ENCODE assay signal across 14 mouse cellular contexts in genomic region chr13:63268776-63269175, GRCm38 (mm10).
A peak's percentile ranks its signal among the peaks of the same experiment; 100 is the strongest.
DNase-seq lines count a peak whose midpoint lies in the region; ATAC-seq and TF ChIP-seq lines count a peak whose summit lies in the region.
"Had no signal": no experiment of that assay in that cellular context is flagged by ENCODE, and none has a peak within 500 bp of the region (broad histone marks: within the 10 kb centered on the region; RNA-seq: fewer than 3 reads in every experiment).

No protein-coding gene starts in this region.

- no peak overlapping the region for H3K4me2 ChIP-seq in heart, postnatal 0 days (ENCODE audit: low read depth, low read length)
- H3K4me2 ChIP-seq in lung, postnatal 0 days (replicated peaks; ENCODE audit: low read depth, low read length) = no peak overlapping the region
- H3K4me2 ChIP-seq in limb, embryonic 11.5 days (ENCODE audit: low read depth, severe bottlenecking) = no peak overlapping the region
- H3K4me2 ChIP-seq in forebrain, embryonic 11.5 days (ENCODE audit: low read depth, low read length, severe bottlenecking) = no peak overlapping the region
- H3K4me2 ChIP-seq: forebrain, embryonic 12.5 days; liver, embryonic 12.5 days; neural tube, embryonic 15.5 days had no signal

- WGBS in heart, postnatal 0 days = 71% methylated on average over 1 of the region's 1 CpGs
- WGBS in lung, postnatal 0 days = 56% methylated on average over 1 of the region's 1 CpGs
- WGBS in lung, adult 2 months = 51% methylated on average over 1 of the region's 1 CpGs
- WGBS in limb, embryonic 11.5 days = 57% methylated on average over 1 of the region's 1 CpGs
- 88% methylated on average over 1 of the region's 1 CpGs for WGBS in forebrain, embryonic 11.5 days

- no peaks in the 10 kb centered on the region for H3K27me3 ChIP-seq in heart, postnatal 0 days (ENCODE audit: control insufficient read depth, insufficient read depth, low read length)
- no peaks in the 10 kb centered on the region for H3K27me3 ChIP-seq in lung, postnatal 0 days (replicated peaks; ENCODE audit: insufficient read depth, low read length)
- H3K27me3 ChIP-seq in limb, embryonic 11.5 days (ENCODE audit: control insufficient read depth, insufficient read depth, low read length) = no peaks in the 10 kb centered on the region
- peaks cover 11% of the 10 kb centered on the region; the same call in 1 of the 2 replicates for H3K27me3 ChIP-seq in forebrain, embryonic 11.5 days (ENCODE audit: control insufficient read depth, insufficient read depth, low read length)

- H3K36me3 ChIP-seq in heart, postnatal 0 days (replicated peaks; ENCODE audit: control insufficient read depth, insufficient read depth, low read length) = peaks cover 17% of the 10 kb centered on the region; the same call in 1 of the 2 replicates
- H3K36me3 ChIP-seq in lung, postnatal 0 days (ENCODE audit: insufficient read depth, low read length) = no peaks in the 10 kb centered on the region
- no peaks in the 10 kb centered on the region for H3K36me3 ChIP-seq in limb, embryonic 11.5 days (ENCODE audit: control insufficient read depth, insufficient read depth, low read length)
- no peaks in the 10 kb centered on the region for H3K36me3 ChIP-seq in forebrain, embryonic 11.5 days (ENCODE audit: control insufficient read depth, insufficient read depth, low read length)
- H3K36me3 ChIP-seq: forebrain, embryonic 12.5 days; liver, embryonic 12.5 days; neural tube, embryonic 15.5 days had no signal

- no peak overlapping the region for H3K9ac ChIP-seq in heart, postnatal 0 days (replicated peaks; ENCODE audit: low read depth, low read length)
- H3K9ac ChIP-seq in lung, postnatal 0 days (replicated peaks; ENCODE audit: low read depth) = no peak overlapping the region
- H3K9ac ChIP-seq in limb, embryonic 11.5 days (ENCODE audit: low read length) = no peak overlapping the region
- no peak overlapping the region for H3K9ac ChIP-seq in forebrain, embryonic 11.5 days (ENCODE audit: low read length)
- H3K9ac ChIP-seq: forebrain, embryonic 12.5 days; liver, embryonic 12.5 days; neural tube, embryonic 15.5 days had no signal

- no peak for ATAC-seq in heart, postnatal 0 days (ENCODE audit: insufficient read depth, low read depth)
- ATAC-seq in lung, postnatal 0 days = no peak
- ATAC-seq in limb, embryonic 11.5 days (ENCODE audit: insufficient number of reproducible peaks, low FRiP score, low TSS enrichment, low read depth) = no peak
- ATAC-seq in forebrain, embryonic 11.5 days (replicated peaks; ENCODE audit: low FRiP score) = no peak
- ATAC-seq: activated CD4-positive, CD25-positive, alpha-beta regulatory T cell, adult 4 months; liver, embryonic 12.5 days had no signal

- no peak for TF ChIP-seq POLR2A in lung, adult 2 months (IDR thresholded peaks at IDR 0.05; ENCODE audit: borderline replicate concordance, extremely low read depth, low read depth, low read length)

- H3K4me1 ChIP-seq in heart, postnatal 0 days (ENCODE audit: control insufficient read depth, insufficient read depth) = peaks cover 34% of the 10 kb centered on the region
- H3K4me1 ChIP-seq in lung, postnatal 0 days (ENCODE audit: insufficient read depth, low read depth, low read length) = peaks cover 9% of the 10 kb centered on the region; the same call in 1 of the 2 replicates
- peaks cover 35% of the 10 kb centered on the region for H3K4me1 ChIP-seq in lung, adult 2 months (ENCODE audit: control insufficient read depth, insufficient read depth, low read length)
- peaks cover 30% of the 10 kb centered on the region for H3K4me1 ChIP-seq in limb, embryonic 11.5 days (ENCODE audit: control insufficient read depth, insufficient read depth, low read length)
- peaks cover 3% of the 10 kb centered on the region; the same call in 1 of the 2 replicates for H3K4me1 ChIP-seq in forebrain, embryonic 11.5 days (replicated peaks; ENCODE audit: control insufficient read depth, insufficient read depth, low read length)

- H3K9me3 ChIP-seq in heart, postnatal 0 days (replicated peaks; ENCODE audit: control insufficient read depth, low read length) = no peaks in the 10 kb centered on the region
- no peaks in the 10 kb centered on the region for H3K9me3 ChIP-seq in lung, postnatal 0 days (ENCODE audit: low read length)
- no peaks in the 10 kb centered on the region for H3K9me3 ChIP-seq in limb, embryonic 11.5 days (ENCODE audit: control insufficient read depth, low read length)
- no peaks in the 10 kb centered on the region for H3K9me3 ChIP-seq in forebrain, embryonic 11.5 days (ENCODE audit: control insufficient read depth, low read length)
- H3K9me3 ChIP-seq: forebrain, embryonic 12.5 days; liver, embryonic 12.5 days; neural tube, embryonic 15.5 days had no signal

- no peak for TF ChIP-seq CTCF in heart, postnatal 0 days (IDR thresholded peaks at IDR 0.05; ENCODE audit: low read depth)
- no peak for TF ChIP-seq CTCF in lung, postnatal 0 days (IDR thresholded peaks at IDR 0.05)
- TF ChIP-seq CTCF in lung, adult 2 months (IDR thresholded peaks at IDR 0.05; ENCODE audit: insufficient read depth, low read length) = no peak

- no peak for TF ChIP-seq EP300 in heart, postnatal 0 days (IDR thresholded peaks at IDR 0.05; ENCODE audit: low read depth)
- peak; percentile 40; the same call in 1 of the 2 replicates for TF ChIP-seq EP300 in lung, postnatal 0 days (IDR thresholded peaks at IDR 0.05)

- peak overlapping the region; percentile 61 for H3K27ac ChIP-seq in heart, postnatal 0 days (ENCODE audit: low read depth)
- H3K27ac ChIP-seq in lung, postnatal 0 days (ENCODE audit: low read length) = 0 out of 2 replicates have a peak overlapping the region, but pooled peaks have one; percentile 11
- peak overlapping the region; percentile 4; the same call in 1 of the 2 replicates for H3K27ac ChIP-seq in limb, embryonic 11.5 days (replicated peaks; ENCODE audit: low read depth, low read length)
- no peak overlapping the region for H3K27ac ChIP-seq in forebrain, embryonic 11.5 days (ENCODE audit: low read depth, low read length)
- H3K27ac ChIP-seq: forebrain, embryonic 12.5 days; liver, embryonic 12.5 days; neural tube, embryonic 15.5 days had no signal

- DNase-seq in heart, postnatal 0 days (ENCODE audit: low spot score) = no peak
- DNase-seq in heart, adult 9 months (ENCODE audit: low spot score in 2 of 2) = no peak
- DNase-seq in lung, postnatal 0 days (ENCODE audit: low spot score) = no peak
- no peak for DNase-seq in lung, adult 2 months
- no peak for DNase-seq in limb, embryonic 11.5 days (ENCODE audit: low spot score)
- no peak for DNase-seq in forebrain, embryonic 11.5 days (ENCODE audit: low spot score)
- no peak for DNase-seq in spleen, adult 12 weeks (ENCODE audit: low spot score)
- DNase-seq: cerebellum, adult 8-10 months; right cerebral cortex, adult 18-20 months; thymus, postnatal 14 days had no signal

- H3K4me3 ChIP-seq in heart, postnatal 0 days (ENCODE audit: low read depth, low read length) = no peak overlapping the region
- no peak overlapping the region for H3K4me3 ChIP-seq in lung, postnatal 0 days (ENCODE audit: low read depth, low read length)
- H3K4me3 ChIP-seq in lung, adult 2 months (replicated peaks; ENCODE audit: extremely low read depth, low read depth, low read length) = no peak overlapping the region
- no peak overlapping the region for H3K4me3 ChIP-seq in limb, embryonic 11.5 days (ENCODE audit: low read depth, low read length)
- H3K4me3 ChIP-seq in forebrain, embryonic 11.5 days (ENCODE audit: low read depth, low read length) = no peak overlapping the region
- H3K4me3 ChIP-seq: forebrain, embryonic 12.5 days; liver, embryonic 12.5 days; neural tube, embryonic 15.5 days had no signal
